Mouse (Mus musculus): ENCODE results near the gene Mal. TPM values are rescaled to one million over a fixed set of nuclear protein-coding genes. Genes with fewer than 3 reads are reported as not detected.

Gene Mal
- polyA plus RNA-seq, 1 experiment from 2014 or later: 21.4 TPM

- no peak overlapping the region for H3K4me3 ChIP-seq (ENCODE audit: low read length)
- H3K4me1 ChIP-seq (replicated peaks; ENCODE audit: control insufficient read depth, insufficient read depth, low read length): no peaks in the 10 kb centered on the region
- no peak for ATAC-seq (ENCODE audit: low read depth)
- H3K27me3 ChIP-seq (ENCODE audit: control insufficient read depth, insufficient read depth, low read depth, low read length): no peaks in the 10 kb centered on the region
- H3K4me2 ChIP-seq (ENCODE audit: low read depth, low read length): no peak overlapping the region
- WGBS: 56% methylated on average over 2 of the region's 2 CpGs
- H3K9ac ChIP-seq (ENCODE audit: low read length): no peak overlapping the region
- no peaks in the 10 kb centered on the region for H3K9me3 ChIP-seq (ENCODE audit: control insufficient read depth, low read length)
- H3K36me3 ChIP-seq (ENCODE audit: control insufficient read depth, insufficient read depth, low read length): no peaks in the 10 kb centered on the region
- no peak overlapping the region for H3K27ac ChIP-seq (ENCODE audit: low read length)
Measured at GRCm38 (mm10) chr2:127632601-127633000, 23.9 kb downstream of the Mal start.

- no peaks in the 10 kb centered on the region for H3K27me3 ChIP-seq (ENCODE audit: control insufficient read depth, insufficient read depth, low read depth, low read length)
- H3K4me2 ChIP-seq (ENCODE audit: low read depth, low read length): no peak overlapping the region
- H3K9ac ChIP-seq (ENCODE audit: low read length): no peak overlapping the region
- WGBS: 68% methylated on average over 6 of the region's 6 CpGs
- H3K36me3 ChIP-seq (ENCODE audit: control insufficient read depth, insufficient read depth, low read length): no peaks in the 10 kb centered on the region
- H3K27ac ChIP-seq (ENCODE audit: low read length): no peak overlapping the region
- no peaks in the 10 kb centered on the region for H3K4me1 ChIP-seq (replicated peaks; ENCODE audit: control insufficient read depth, insufficient read depth, low read length)
- no peak overlapping the region for H3K4me3 ChIP-seq (ENCODE audit: low read length)
- ATAC-seq (ENCODE audit: low read depth): no peak
- no peaks in the 10 kb centered on the region for H3K9me3 ChIP-seq (ENCODE audit: control insufficient read depth, low read length)
Measured at GRCm38 (mm10) chr2:127627990-127628570, 28.4 kb downstream of the Mal start.

- no peak overlapping the region for H3K9ac ChIP-seq (ENCODE audit: low read length)
- no peaks in the 10 kb centered on the region for H3K4me1 ChIP-seq (replicated peaks; ENCODE audit: control insufficient read depth, insufficient read depth, low read length)
- no peaks in the 10 kb centered on the region for H3K36me3 ChIP-seq (ENCODE audit: control insufficient read depth, insufficient read depth, low read length)
- no peaks in the 10 kb centered on the region for H3K27me3 ChIP-seq (ENCODE audit: control insufficient read depth, insufficient read depth, low read depth, low read length)
- no peaks in the 10 kb centered on the region for H3K9me3 ChIP-seq (ENCODE audit: control insufficient read depth, low read length)
- ATAC-seq (ENCODE audit: low read depth): no peak
- WGBS: 69% methylated on average over 6 of the region's 6 CpGs
- no peak overlapping the region for H3K4me3 ChIP-seq (ENCODE audit: low read length)
- H3K4me2 ChIP-seq (ENCODE audit: low read depth, low read length): no peak overlapping the region
- no peak overlapping the region for H3K27ac ChIP-seq (ENCODE audit: low read length)
Measured at GRCm38 (mm10) chr2:127627354-127627753, 29.1 kb downstream of the Mal start.

- no peak overlapping the region for H3K4me2 ChIP-seq (ENCODE audit: low read depth, low read length)
- peak overlapping the region; percentile 61 for H3K27ac ChIP-seq (ENCODE audit: low read length)
- H3K4me3 ChIP-seq (ENCODE audit: low read length): no peak overlapping the region
- no peak overlapping the region for H3K9ac ChIP-seq (ENCODE audit: low read length)
- WGBS: 51% methylated on average over 5 of the region's 5 CpGs
- H3K4me1 ChIP-seq (replicated peaks; ENCODE audit: control insufficient read depth, insufficient read depth, low read length): no peaks in the 10 kb centered on the region
- peak; percentile 87 for ATAC-seq (ENCODE audit: low read depth)
- H3K9me3 ChIP-seq (ENCODE audit: control insufficient read depth, low read length): no peaks in the 10 kb centered on the region
- no peaks in the 10 kb centered on the region for H3K27me3 ChIP-seq (ENCODE audit: control insufficient read depth, insufficient read depth, low read depth, low read length)
- H3K36me3 ChIP-seq (ENCODE audit: control insufficient read depth, insufficient read depth, low read length): no peaks in the 10 kb centered on the region
Measured at GRCm38 (mm10) chr2:127625659-127626058, 30.8 kb downstream of the Mal start.

- WGBS: 87% methylated on average over 2 of the region's 2 CpGs
- H3K4me2 ChIP-seq (ENCODE audit: low read depth, low read length): no peak overlapping the region
- no peak overlapping the region for H3K9ac ChIP-seq (ENCODE audit: low read length)
- H3K4me3 ChIP-seq (ENCODE audit: low read length): no peak overlapping the region
- ATAC-seq (ENCODE audit: low read depth): no peak
- no peak overlapping the region for H3K27ac ChIP-seq (ENCODE audit: low read length)
- no peaks in the 10 kb centered on the region for H3K36me3 ChIP-seq (ENCODE audit: control insufficient read depth, insufficient read depth, low read length)
- no peaks in the 10 kb centered on the region for H3K9me3 ChIP-seq (ENCODE audit: control insufficient read depth, low read length)
- no peaks in the 10 kb centered on the region for H3K4me1 ChIP-seq (replicated peaks; ENCODE audit: control insufficient read depth, insufficient read depth, low read length)
- H3K27me3 ChIP-seq (ENCODE audit: control insufficient read depth, insufficient read depth, low read depth, low read length): no peaks in the 10 kb centered on the region
Measured at GRCm38 (mm10) chr2:127624786-127625185, 31.7 kb downstream of the Mal start.

- Histone ChIP-seq H3K27me3 (ENCODE audit: control insufficient read depth, insufficient read depth, low read depth, low read length) (no peaks in the 10 kb centered on the region), H3K9ac (ENCODE audit: low read length) (no peak overlapping the region), H3K36me3 (ENCODE audit: control insufficient read depth, insufficient read depth, low read length) (no peaks in the 10 kb centered on the region), H3K4me2 (ENCODE audit: low read depth, low read length) (no peak overlapping the region), H3K27ac (ENCODE audit: low read length) (no peak overlapping the region), H3K4me3 (ENCODE audit: low read length) (no peak overlapping the region), H3K9me3 (ENCODE audit: control insufficient read depth, low read length) (no peaks in the 10 kb centered on the region), H3K4me1 (replicated peaks; ENCODE audit: control insufficient read depth, insufficient read depth, low read length) (no peaks in the 10 kb centered on the region)
- no peak for ATAC-seq (ENCODE audit: low read depth)
- 39% methylated on average over 3 of the region's 3 CpGs for WGBS
Measured at GRCm38 (mm10) chr2:127622065-127622464, 34.4 kb downstream of the Mal start.

GRCm38 (mm10) chr2:127619311-127619710 lies 37.2 kb downstream of the Mal start:
- H3K27me3 ChIP-seq (ENCODE audit: control insufficient read depth, insufficient read depth, low read depth, low read length): no peaks in the 10 kb centered on the region
- H3K9ac ChIP-seq (ENCODE audit: low read length): no peak overlapping the region
- no peak for ATAC-seq (ENCODE audit: low read depth)
- H3K9me3 ChIP-seq (ENCODE audit: control insufficient read depth, low read length): no peaks in the 10 kb centered on the region
- 79% methylated on average over 3 of the region's 3 CpGs for WGBS
- no peaks in the 10 kb centered on the region for H3K4me1 ChIP-seq (replicated peaks; ENCODE audit: control insufficient read depth, insufficient read depth, low read length)
- no peaks in the 10 kb centered on the region for H3K36me3 ChIP-seq (ENCODE audit: control insufficient read depth, insufficient read depth, low read length)
- no peak overlapping the region for H3K27ac ChIP-seq (ENCODE audit: low read length)
- no peak overlapping the region for H3K4me3 ChIP-seq (ENCODE audit: low read length)
- no peak overlapping the region for H3K4me2 ChIP-seq (ENCODE audit: low read depth, low read length)

GRCm38 (mm10) chr2:127612288-127612687 lies 44.2 kb downstream of the Mal start:
- Histone ChIP-seq H3K4me1 (replicated peaks; ENCODE audit: control insufficient read depth, insufficient read depth, low read length) (no peaks in the 10 kb centered on the region), H3K4me3 (ENCODE audit: low read length) (no peak overlapping the region), H3K27ac (ENCODE audit: low read length) (no peak overlapping the region), H3K9ac (ENCODE audit: low read length) (no peak overlapping the region), H3K4me2 (ENCODE audit: low read depth, low read length) (no peak overlapping the region), H3K36me3 (ENCODE audit: control insufficient read depth, insufficient read depth, low read length) (no peaks in the 10 kb centered on the region), H3K9me3 (ENCODE audit: control insufficient read depth, low read length) (no peaks in the 10 kb centered on the region), H3K27me3 (ENCODE audit: control insufficient read depth, insufficient read depth, low read depth, low read length) (no peaks in the 10 kb centered on the region)
- no peak for ATAC-seq (ENCODE audit: low read depth)
- 89% methylated on average over 4 of the region's 4 CpGs for WGBS

- 44% methylated on average over 4 of the region's 4 CpGs for WGBS
- Histone ChIP-seq H3K27me3 (ENCODE audit: control insufficient read depth, insufficient read depth, low read depth, low read length) (no peaks in the 10 kb centered on the region), H3K4me3 (ENCODE audit: low read length) (no peak overlapping the region), H3K9ac (ENCODE audit: low read length) (no peak overlapping the region), H3K36me3 (ENCODE audit: control insufficient read depth, insufficient read depth, low read length) (no peaks in the 10 kb centered on the region), H3K9me3 (ENCODE audit: control insufficient read depth, low read length) (no peaks in the 10 kb centered on the region), H3K27ac (ENCODE audit: low read length) (no peak overlapping the region), H3K4me1 (replicated peaks; ENCODE audit: control insufficient read depth, insufficient read depth, low read length) (no peaks in the 10 kb centered on the region), H3K4me2 (ENCODE audit: low read depth, low read length) (no peak overlapping the region)
- ATAC-seq (ENCODE audit: low read depth): no peak
Measured at GRCm38 (mm10) chr2:127611386-127611785, 45.1 kb downstream of the Mal start.

- no peak overlapping the region for H3K4me3 ChIP-seq (ENCODE audit: low read length)
- H3K4me2 ChIP-seq (ENCODE audit: low read depth, low read length): no peak overlapping the region
- peak; percentile 83 for ATAC-seq (ENCODE audit: low read depth)
- no peaks in the 10 kb centered on the region for H3K4me1 ChIP-seq (replicated peaks; ENCODE audit: control insufficient read depth, insufficient read depth, low read length)
- H3K36me3 ChIP-seq (ENCODE audit: control insufficient read depth, insufficient read depth, low read length): peaks cover 10% of the 10 kb centered on the region; the same call in 1 of the 2 replicates
- no peaks in the 10 kb centered on the region for H3K9me3 ChIP-seq (ENCODE audit: control insufficient read depth, low read length)
- H3K27ac ChIP-seq (ENCODE audit: low read length): no peak overlapping the region
- no peak overlapping the region for H3K9ac ChIP-seq (ENCODE audit: low read length)
- WGBS: 7% methylated on average over 5 of the region's 5 CpGs
- H3K27me3 ChIP-seq (ENCODE audit: control insufficient read depth, insufficient read depth, low read depth, low read length): no peaks in the 10 kb centered on the region
Measured at GRCm38 (mm10) chr2:127608986-127609385, 47.5 kb downstream of the Mal start.
